Mouse (Mus musculus) forebrain, embryonic 11.5 days (tissue): ENCODE data around the gene Zfp385c. TPM values are rescaled to one million over a fixed set of nuclear protein-coding genes. Genes with fewer than 3 reads are reported as not detected.

Experiments used
- ATAC-seq: fragments of 200-750 bp; cut with Nextera tagmentation; replicated peaks from 2 replicates; pipeline ENCODE4 v1.8.0; 2017; ENCODE audit warnings: moderate TSS enrichment; ENCODE audit not compliant: low FRiP score
- DNase-seq: peaks from one replicate; pipeline ENCODE4 v3.0.0-alpha.2; 2017; ENCODE audit warnings: low spot score
- H3K27ac ChIP-seq: fragments of 300-500 bp; sonication (generic); 2 replicates; pipeline ENCODE4 v1.5.1; 2014; ENCODE audit warnings: low read depth, low read length
- H3K27me3 ChIP-seq: fragments of 300-500 bp; sonication (generic); 2 replicates; pipeline ENCODE4 v1.6.1; 2014; ENCODE audit warnings: mild to moderate bottlenecking, low read length, mixed read lengths; ENCODE audit not compliant: control insufficient read depth, insufficient read depth
- H3K36me3 ChIP-seq: fragments of 300-500 bp; sonication (generic); 2 replicates; pipeline ENCODE4 v1.6.1; 2014; ENCODE audit warnings: mild to moderate bottlenecking, low read length, moderate library complexity, mixed read lengths; ENCODE audit not compliant: control insufficient read depth, insufficient read depth
- H3K4me1 ChIP-seq: fragments of 300-500 bp; sonication (generic); replicated peaks from 2 replicates; pipeline ENCODE4 v1.6.1; 2014; ENCODE audit warnings: low read length, mixed read lengths; ENCODE audit not compliant: control insufficient read depth, insufficient read depth
- H3K4me2 ChIP-seq: fragments of 300-500 bp; sonication (generic); 2 replicates; pipeline ENCODE4 v1.6.1; 2014; ENCODE audit warnings: low read depth, mild to moderate bottlenecking, low read length, moderate library complexity, mixed read lengths; ENCODE audit not compliant: severe bottlenecking
- H3K4me3 ChIP-seq: fragments of 300-500 bp; sonication (generic); 2 replicates; pipeline ENCODE4 v1.5.1; 2014; ENCODE audit warnings: low read depth, low read length
- H3K9ac ChIP-seq: fragments of 300-500 bp; sonication (generic); 2 replicates; pipeline ENCODE4 v1.6.1; 2014; ENCODE audit warnings: low read length
- H3K9me3 ChIP-seq: fragments of 300-500 bp; sonication (generic); 2 replicates; pipeline ENCODE4 v1.6.1; 2016; ENCODE audit warnings: low read length, mixed read lengths; ENCODE audit not compliant: control insufficient read depth
- WGBS: fragments of 180-500 bp; shearing (Covaris S2); extraction: QIAGEN DNeasy Blood & Tissue Kit; methylation state at CpG from one replicate; pipeline ENCODE4 v1.1.7; 2014; 5-methylcytosine and 5-hydroxymethylcytosine counted together
- polyA plus RNA-seq: library from polyadenylated mRNA; unstranded; fragments of >200 nt; fragmentation: Nextera tagmentation; extraction: Ambion mirVana; gene quantifications from 2 replicates; pipeline ENCODE4 v1.2.1, GENCODE M21; 2014

The Zfp385c gene
- polyA plus RNA-seq, 1 experiment from 2014 or later, result not detected

GRCm38 (mm10) chr11:100720345-100720744, 28.1 kb upstream of the Zfp385c start:
- Histone ChIP-seq H3K4me2 (no peak overlapping the region), H3K27me3 (no peaks in the 10 kb centered on the region), H3K4me1 (no peaks in the 10 kb centered on the region; the same call in 1 of the 2 replicates), H3K27ac (no peak overlapping the region), H3K36me3 (no peaks in the 10 kb centered on the region; the same call in 1 of the 2 replicates), H3K9ac (no peak overlapping the region), H3K9me3 (no peaks in the 10 kb centered on the region), H3K4me3 (no peak overlapping the region)
- WGBS, result 76% methylated on average over 5 of the region's 5 CpGs
- DNase-seq (no peak), ATAC-seq (no peak)

- no peaks in the 10 kb centered on the region; the same call in 1 of the 2 replicates for H3K36me3 ChIP-seq
- no peak for DNase-seq
- peaks cover under 1% of the 10 kb centered on the region for H3K4me1 ChIP-seq
- no peak overlapping the region for H3K4me3 ChIP-seq
- no peak overlapping the region for H3K4me2 ChIP-seq
- no peaks in the 10 kb centered on the region for H3K9me3 ChIP-seq
- no peak overlapping the region for H3K27ac ChIP-seq
- ATAC-seq, result no peak
- H3K27me3 ChIP-seq, result no peaks in the 10 kb centered on the region
- 83% methylated on average over 11 of the region's 11 CpGs for WGBS
- H3K9ac ChIP-seq, result no peak overlapping the region
These were observed 27.6 kb upstream of the Zfp385c start for GRCm38 (mm10) chr11:100719893-100720292.

GRCm38 (mm10) chr11:100719312-100719711, 27.1 kb upstream of the Zfp385c start:
- DNase-seq (no peak), ATAC-seq (no peak)
- H3K4me3 ChIP-seq, result no peak overlapping the region
- H3K4me1 ChIP-seq, result peaks cover 2% of the 10 kb centered on the region
- no peak overlapping the region for H3K27ac ChIP-seq
- no peak overlapping the region for H3K9ac ChIP-seq
- H3K27me3 ChIP-seq, result no peaks in the 10 kb centered on the region
- H3K9me3 ChIP-seq, result no peaks in the 10 kb centered on the region
- no peaks in the 10 kb centered on the region; the same call in 1 of the 2 replicates for H3K36me3 ChIP-seq
- no peak overlapping the region for H3K4me2 ChIP-seq
- 87% methylated on average over 3 of the region's 3 CpGs for WGBS

- H3K9ac ChIP-seq, result no peak overlapping the region
- DNase-seq, result no peak
- no peaks in the 10 kb centered on the region for H3K27me3 ChIP-seq
- ATAC-seq, result no peak
- H3K4me2 ChIP-seq, result no peak overlapping the region
- H3K4me1 ChIP-seq, result peaks cover 6% of the 10 kb centered on the region
- no peaks in the 10 kb centered on the region for H3K9me3 ChIP-seq
- 90% methylated on average over 4 of the region's 4 CpGs for WGBS
- no peak overlapping the region for H3K27ac ChIP-seq
- H3K36me3 ChIP-seq, result no peaks in the 10 kb centered on the region; the same call in 1 of the 2 replicates
- no peak overlapping the region for H3K4me3 ChIP-seq
These were observed 26.6 kb upstream of the Zfp385c start for GRCm38 (mm10) chr11:100718866-100719265.

- no peaks in the 10 kb centered on the region for H3K27me3 ChIP-seq
- no peak overlapping the region for H3K27ac ChIP-seq
- no peak for DNase-seq
- peaks cover 11% of the 10 kb centered on the region for H3K4me1 ChIP-seq
- no peaks in the 10 kb centered on the region for H3K9me3 ChIP-seq
- WGBS, result 92% methylated on average over 7 of the region's 7 CpGs
- H3K36me3 ChIP-seq, result no peaks in the 10 kb centered on the region; the same call in 1 of the 2 replicates
- ATAC-seq, result no peak
- no peak overlapping the region for H3K9ac ChIP-seq
- H3K4me3 ChIP-seq, result no peak overlapping the region
- H3K4me2 ChIP-seq, result no peak overlapping the region
These were observed 26.2 kb upstream of the Zfp385c start for GRCm38 (mm10) chr11:100718462-100718861.

GRCm38 (mm10) chr11:100716649-100717048, 24.4 kb upstream of the Zfp385c start:
- Histone ChIP-seq H3K27me3 (no peaks in the 10 kb centered on the region), H3K4me2 (no peak overlapping the region), H3K9me3 (no peaks in the 10 kb centered on the region), H3K4me1 (peaks cover 12% of the 10 kb centered on the region), H3K4me3 (no peak overlapping the region), H3K27ac (no peak overlapping the region), H3K36me3 (no peaks in the 10 kb centered on the region; the same call in 1 of the 2 replicates), H3K9ac (no peak overlapping the region)
- 92% methylated on average over 3 of the region's 3 CpGs for WGBS
- DNase-seq (no peak), ATAC-seq (no peak)

- no peak overlapping the region for H3K9ac ChIP-seq
- H3K4me3 ChIP-seq, result no peak overlapping the region
- ATAC-seq (no peak), DNase-seq (no peak)
- H3K27ac ChIP-seq, result no peak overlapping the region
- WGBS, result 78% methylated on average over 6 of the region's 6 CpGs
- no peaks in the 10 kb centered on the region for H3K9me3 ChIP-seq
- H3K27me3 ChIP-seq, result no peaks in the 10 kb centered on the region
- H3K36me3 ChIP-seq, result no peaks in the 10 kb centered on the region; the same call in 1 of the 2 replicates
- H3K4me2 ChIP-seq, result no peak overlapping the region
- H3K4me1 ChIP-seq, result peaks cover 12% of the 10 kb centered on the region
These were observed 22.7 kb upstream of the Zfp385c start for GRCm38 (mm10) chr11:100714948-100715347.

GRCm38 (mm10) chr11:100714534-100714915, 22.3 kb upstream of the Zfp385c start:
- peak overlapping the region; percentile 42; the same call in 1 of the 2 replicates for H3K4me2 ChIP-seq
- no peaks in the 10 kb centered on the region; the same call in 1 of the 2 replicates for H3K36me3 ChIP-seq
- no peak; the same call in 1 of the 2 replicates for ATAC-seq
- 59% methylated on average over 6 of the region's 6 CpGs for WGBS
- no peak overlapping the region; the same call in 1 of the 2 replicates for H3K9ac ChIP-seq
- H3K27me3 ChIP-seq, result no peaks in the 10 kb centered on the region
- peak; percentile 83 for DNase-seq
- peaks cover 12% of the 10 kb centered on the region for H3K4me1 ChIP-seq
- no peaks in the 10 kb centered on the region for H3K9me3 ChIP-seq
- H3K27ac ChIP-seq, result peak overlapping the region; percentile 7; the same call in 1 of the 2 replicates
- no peak overlapping the region for H3K4me3 ChIP-seq
